Mouse (Mus musculus): ENCODE data around the gene Trim54.

- TF ChIP-seq CTCF (conservative IDR thresholded peaks at IDR 0.05; ENCODE audit: low read length): no peak
- no peak for TF ChIP-seq POU5F1 (IDR thresholded peaks at IDR 0.05; ENCODE audit: borderline replicate concordance, low read length)
Observed at GRCm38 (mm10) chr5:31082935-31083625, 33.4 kb upstream of the Trim54 start.

All from E14TG2a.4 (cell line).